Mouse (Mus musculus) kidney, embryonic 14.5 days (tissue): ENCODE measurements at regions not wholly inside any gene's neighbourhood (a gene's known extent, or its start where the extent isn't known, plus 50 kb on each side); places are given as distances from the start of the nearest gene placed in this dataset.

Source experiments
- ATAC-seq: fragments of 200-750 bp; cut with Nextera tagmentation; 2 replicates; pipeline ENCODE4 v1.8.0; 2017; ENCODE audit warnings: moderate number of reproducible peaks, mild to moderate bottlenecking, moderate TSS enrichment, moderate library complexity; ENCODE audit not compliant: low FRiP score, low TSS enrichment
- H3K27ac ChIP-seq: fragments of 300-500 bp; sonication (generic); 2 replicates; pipeline ENCODE4 v1.5.1; 2014; ENCODE audit warnings: low read depth, mild to moderate bottlenecking, low read length, moderate library complexity, mixed read lengths
- H3K27me3 ChIP-seq: fragments of 300-500 bp; sonication (generic); 2 replicates; pipeline ENCODE4 v1.6.1; 2014; ENCODE audit warnings: mild to moderate bottlenecking, low read length; ENCODE audit not compliant: control insufficient read depth, insufficient read depth
- H3K36me3 ChIP-seq: fragments of 300-500 bp; sonication (generic); 2 replicates; pipeline ENCODE4 v1.6.1; 2014; ENCODE audit warnings: low read length, mixed read lengths; ENCODE audit not compliant: control insufficient read depth, insufficient read depth
- H3K4me1 ChIP-seq: fragments of 300-500 bp; sonication (generic); 2 replicates; pipeline ENCODE4 v1.6.1; 2014; ENCODE audit warnings: low read length, mixed read lengths; ENCODE audit not compliant: control insufficient read depth, insufficient read depth
- H3K4me2 ChIP-seq: fragments of 300-500 bp; sonication (generic); replicated peaks from 2 replicates; pipeline ENCODE4 v1.6.1; 2014; ENCODE audit warnings: low read depth, mild to moderate bottlenecking, low read length
- H3K4me3 ChIP-seq: fragments of 300-500 bp; sonication (generic); 2 replicates; pipeline ENCODE4 v1.5.1; 2014; ENCODE audit warnings: mild to moderate bottlenecking, low read length
- H3K9ac ChIP-seq: fragments of 300-500 bp; sonication (generic); 2 replicates; pipeline ENCODE4 v1.6.1; 2014; ENCODE audit warnings: low read depth, mild to moderate bottlenecking, low read length, moderate library complexity
- H3K9me3 ChIP-seq: fragments of 300-500 bp; sonication (generic); 2 replicates; pipeline ENCODE4 v1.6.1; 2016; ENCODE audit warnings: low read length; ENCODE audit not compliant: control insufficient read depth
- WGBS: fragments of 180-500 bp; shearing (Covaris S2); extraction: QIAGEN DNeasy Blood & Tissue Kit; methylation state at CpG from one replicate; pipeline ENCODE4 v1.1.7; 2014; 5-methylcytosine and 5-hydroxymethylcytosine counted together

- H3K9ac ChIP-seq: no peak overlapping the region
- H3K4me2 ChIP-seq: no peak overlapping the region
- no peak overlapping the region for H3K4me3 ChIP-seq
- H3K27ac ChIP-seq: no peak overlapping the region
- peak; percentile 30; the same call in 1 of the 2 replicates for ATAC-seq
- H3K27me3 ChIP-seq: no peaks in the 10 kb centered on the region
- WGBS: 60% methylated on average over 9 of the region's 9 CpGs
- H3K4me1 ChIP-seq: peaks cover 7% of the 10 kb centered on the region; the same call in 1 of the 2 replicates
- no peaks in the 10 kb centered on the region for H3K36me3 ChIP-seq
- H3K9me3 ChIP-seq: no peaks in the 10 kb centered on the region
Measured at GRCm38 (mm10) chr14:76657784-76658610, 101.3 kb upstream of the Serp2 start.

DNA sequence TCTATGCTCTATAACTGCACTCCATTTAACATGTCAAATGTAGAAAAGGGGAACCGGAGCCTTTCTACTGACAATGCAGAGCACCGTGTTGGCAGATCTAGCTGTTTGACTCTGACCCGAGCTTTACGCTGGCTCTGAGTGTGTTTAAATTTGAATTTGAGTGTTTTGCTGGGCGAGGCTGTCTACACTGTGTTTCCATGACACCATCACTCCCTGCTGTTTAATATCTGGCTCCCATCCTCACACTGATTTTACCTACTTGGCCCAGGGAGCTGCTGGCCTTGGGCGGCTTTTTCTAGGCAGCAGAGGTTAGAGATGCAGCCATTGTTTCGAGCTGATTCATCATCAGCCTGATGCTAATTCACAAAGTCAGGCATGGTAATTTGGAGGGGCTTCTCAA lies 100.7 kb upstream of the Serp2 start:
- WGBS: 74% methylated on average over 7 of the region's 7 CpGs
- Histone ChIP-seq H3K4me1 (peaks cover 10% of the 10 kb centered on the region), H3K27me3 (no peaks in the 10 kb centered on the region), H3K4me2 (no peak overlapping the region), H3K9ac (no peak overlapping the region), H3K4me3 (no peak overlapping the region), H3K9me3 (no peaks in the 10 kb centered on the region), H3K27ac (no peak overlapping the region), H3K36me3 (no peaks in the 10 kb centered on the region)
- no peak for ATAC-seq

GRCm38 (mm10) chr14:76652356-76653126 lies 95.9 kb upstream of the Serp2 start:
- no peaks in the 10 kb centered on the region for H3K36me3 ChIP-seq
- H3K4me3 ChIP-seq: no peak overlapping the region
- H3K4me1 ChIP-seq: peaks cover 3% of the 10 kb centered on the region; the same call in 1 of the 2 replicates
- WGBS: 56% methylated on average over 9 of the region's 9 CpGs
- H3K27ac ChIP-seq: no peak overlapping the region
- ATAC-seq: 0 out of 2 replicates have a peak, but pooled peaks have one; percentile 33
- no peak overlapping the region for H3K9ac ChIP-seq
- H3K4me2 ChIP-seq: no peak overlapping the region
- H3K27me3 ChIP-seq: no peaks in the 10 kb centered on the region
- no peaks in the 10 kb centered on the region for H3K9me3 ChIP-seq

DNA sequence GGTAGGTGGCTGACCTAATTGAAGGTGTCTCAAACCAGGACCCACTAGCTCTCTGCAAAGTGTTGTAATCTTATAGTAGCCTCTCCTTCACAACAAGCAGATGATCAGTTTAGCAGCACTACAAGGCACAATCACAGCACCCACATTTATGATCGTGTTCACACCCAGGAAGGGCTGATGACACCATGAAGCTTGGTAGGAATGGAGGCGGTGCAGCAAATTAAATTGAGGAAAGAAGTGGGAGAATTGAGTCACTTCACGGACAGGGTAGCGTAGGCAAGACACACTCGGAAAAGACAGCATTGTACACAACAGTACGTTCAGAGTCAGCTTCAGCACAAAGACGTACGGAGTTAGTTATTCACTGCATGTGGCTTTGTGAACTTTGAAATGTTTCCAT lies 94.4 kb upstream of the Serp2 start:
- Histone ChIP-seq H3K4me1 (peaks cover 3% of the 10 kb centered on the region; the same call in 1 of the 2 replicates), H3K4me2 (no peak overlapping the region), H3K36me3 (no peaks in the 10 kb centered on the region), H3K4me3 (no peak overlapping the region), H3K9ac (no peak overlapping the region), H3K27ac (no peak overlapping the region), H3K9me3 (no peaks in the 10 kb centered on the region), H3K27me3 (no peaks in the 10 kb centered on the region)
- WGBS: 90% methylated on average over 8 of the region's 8 CpGs
- no peak for ATAC-seq

GRCm38 (mm10) chr14:76649927-76650326 lies 93.2 kb upstream of the Serp2 start:
- Histone ChIP-seq H3K4me3 (no peak overlapping the region), H3K4me1 (peaks cover 3% of the 10 kb centered on the region; the same call in 1 of the 2 replicates), H3K36me3 (no peaks in the 10 kb centered on the region), H3K27ac (no peak overlapping the region), H3K27me3 (no peaks in the 10 kb centered on the region), H3K9me3 (no peaks in the 10 kb centered on the region), H3K9ac (no peak overlapping the region), H3K4me2 (no peak overlapping the region)
- no peak for ATAC-seq
- 89% methylated on average over 3 of the region's 3 CpGs for WGBS

DNA sequence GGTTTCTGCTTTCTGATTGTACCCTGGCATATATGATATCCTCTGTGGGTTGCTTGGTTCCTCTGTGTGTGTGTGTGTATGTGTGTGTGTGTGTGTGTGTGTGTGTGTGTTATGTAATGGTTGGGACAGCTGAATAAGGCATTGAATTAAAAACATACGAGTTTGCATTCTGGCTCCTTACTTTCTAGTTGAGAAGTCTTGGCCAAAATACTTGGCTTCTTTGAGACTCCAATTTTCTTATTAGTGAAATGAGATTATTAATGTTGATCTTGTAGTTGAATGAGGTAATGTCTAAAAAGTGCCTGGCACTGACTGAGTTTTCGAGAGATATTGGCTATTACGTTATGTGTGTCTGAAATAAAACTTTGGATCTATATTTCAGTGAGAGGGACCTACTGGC lies 88.0 kb upstream of the Serp2 start:
- H3K27ac ChIP-seq: no peak overlapping the region
- no peaks in the 10 kb centered on the region for H3K36me3 ChIP-seq
- no peak overlapping the region for H3K4me3 ChIP-seq
- H3K4me1 ChIP-seq: no peaks in the 10 kb centered on the region
- 84% methylated on average over 3 of the region's 3 CpGs for WGBS
- no peaks in the 10 kb centered on the region for H3K27me3 ChIP-seq
- no peaks in the 10 kb centered on the region for H3K9me3 ChIP-seq
- no peak for ATAC-seq
- no peak overlapping the region for H3K9ac ChIP-seq
- no peak overlapping the region for H3K4me2 ChIP-seq

DNA sequence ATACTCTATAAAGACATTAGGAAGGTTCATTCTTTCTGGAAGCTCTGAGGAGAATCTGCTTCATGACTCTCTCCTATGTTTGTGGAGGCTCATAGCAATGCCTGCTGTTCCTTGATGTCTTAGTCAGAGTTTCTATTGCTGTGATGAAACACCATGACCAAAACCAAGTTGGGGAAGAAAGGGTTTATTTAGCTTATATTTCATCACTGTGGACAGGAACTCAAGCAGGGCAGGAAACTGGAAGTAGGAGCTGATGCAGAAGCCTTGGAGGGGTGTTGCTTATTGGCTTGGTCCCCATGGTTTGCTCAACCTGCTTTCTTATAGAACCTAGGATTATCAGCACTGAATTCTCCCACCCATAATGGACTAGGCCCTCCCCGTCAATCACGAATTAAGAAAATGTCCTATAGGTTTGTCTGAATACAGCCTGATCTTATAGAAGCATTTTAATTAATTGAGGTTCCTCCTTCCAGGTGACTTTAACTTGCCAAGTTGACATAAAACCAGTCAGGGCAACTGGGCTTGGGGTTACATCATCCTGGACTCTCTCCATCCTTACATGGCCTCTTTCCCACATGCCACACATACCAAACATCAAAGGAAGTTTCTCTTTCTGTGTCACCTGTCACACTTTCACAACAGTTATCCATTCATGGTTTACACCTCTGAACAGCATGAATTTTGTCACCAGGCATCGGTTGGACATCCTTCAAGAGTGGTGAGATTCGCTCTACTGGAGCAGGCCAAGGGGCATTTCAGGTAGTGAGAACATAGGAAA lies 85.3 kb upstream of the Serp2 start:
- no peak for ATAC-seq
- no peak overlapping the region for H3K4me3 ChIP-seq
- no peaks in the 10 kb centered on the region for H3K9me3 ChIP-seq
- no peaks in the 10 kb centered on the region for H3K4me1 ChIP-seq
- 87% methylated on average over 4 of the region's 4 CpGs for WGBS
- H3K9ac ChIP-seq: no peak overlapping the region
- no peak overlapping the region for H3K27ac ChIP-seq
- no peaks in the 10 kb centered on the region for H3K36me3 ChIP-seq
- H3K4me2 ChIP-seq: no peak overlapping the region
- H3K27me3 ChIP-seq: no peaks in the 10 kb centered on the region

- no peaks in the 10 kb centered on the region for H3K27me3 ChIP-seq
- 42% methylated on average over 6 of the region's 6 CpGs for WGBS
- ATAC-seq: no peak
- no peaks in the 10 kb centered on the region for H3K36me3 ChIP-seq
- no peak overlapping the region for H3K9ac ChIP-seq
- H3K27ac ChIP-seq: no peak overlapping the region
- H3K4me3 ChIP-seq: no peak overlapping the region
- H3K4me2 ChIP-seq: no peak overlapping the region
- H3K4me1 ChIP-seq: peaks cover 7% of the 10 kb centered on the region
- no peaks in the 10 kb centered on the region for H3K9me3 ChIP-seq
Measured at GRCm38 (mm10) chr14:76633170-76633569, 76.5 kb upstream of the Serp2 start.
